Mouse (Mus musculus): Measurements from ENCODE around the gene U2af1l4. TPM values are rescaled to one million over a fixed set of nuclear protein-coding genes. Genes with fewer than 3 reads are reported as not detected.
A peak's percentile ranks its signal among the peaks of the same experiment; 100 is the strongest.

Gene U2af1l4
- total and polyA plus RNA-seq, 2 experiments from 2014 or later, result 53.4 to 103 TPM

- Histone ChIP-seq H3K4me2 (ENCODE audit: low read depth, low read length) (no peak overlapping the region), H3K4me1 (ENCODE audit: insufficient read depth, low read length) (no peaks in the 10 kb centered on the region; the same call in 1 of the 2 replicates), H3K27ac (no peak overlapping the region), H3K9ac (replicated peaks; ENCODE audit: low read length) (no peak overlapping the region), H3K9me3 (ENCODE audit: low read length) (no peaks in the 10 kb centered on the region), H3K36me3 (ENCODE audit: insufficient read depth, low read length) (no peaks in the 10 kb centered on the region), H3K4me3 (ENCODE audit: low read length) (no peak overlapping the region), H3K27me3 (ENCODE audit: insufficient read depth, low read length) (no peaks in the 10 kb centered on the region)
- DNase-seq (ENCODE audit: low spot score) (no peak), ATAC-seq (no peak)
- WGBS, result 74% methylated on average over 5 of the region's 5 CpGs
- TF ChIP-seq CTCF (IDR thresholded peaks at IDR 0.05; ENCODE audit: low read depth), result no peak
Observed at GRCm38 (mm10) chr7:30596811-30597210, 33.7 kb downstream of the U2af1l4 start.

GRCm38 (mm10) chr7:30598786-30599185, 35.7 kb downstream of the U2af1l4 start, which contains the start of gene Zbtb32:
Gene Zbtb32, minus strand, starts transcription at chr7:30598909.
- H3K27me3 ChIP-seq (ENCODE audit: insufficient read depth, low read length), result no peaks in the 10 kb centered on the region
- H3K4me1 ChIP-seq (ENCODE audit: insufficient read depth, low read length), result no peaks in the 10 kb centered on the region; the same call in 1 of the 2 replicates
- H3K4me2 ChIP-seq (ENCODE audit: low read depth, low read length), result peak within 1 kb of the TSS; percentile 40
- ATAC-seq (no peak), DNase-seq (ENCODE audit: low spot score) (no peak)
- H3K9me3 ChIP-seq (ENCODE audit: low read length), result no peaks in the 10 kb centered on the region
- TF ChIP-seq CTCF (IDR thresholded peaks at IDR 0.05; ENCODE audit: low read depth), result no peak
- no peak within 1 kb of the TSS for H3K27ac ChIP-seq
- no peaks in the 10 kb centered on the region for H3K36me3 ChIP-seq (ENCODE audit: insufficient read depth, low read length)
- 92% methylated on average over 12 of the region's 12 CpGs for WGBS
- no peak within 1 kb of the TSS for H3K4me3 ChIP-seq (ENCODE audit: low read length)
- H3K9ac ChIP-seq (replicated peaks; ENCODE audit: low read length), result no peak within 1 kb of the TSS

GRCm38 (mm10) chr7:30599933-30600353, 36.8 kb downstream of the U2af1l4 start:
- Histone ChIP-seq H3K9me3 (ENCODE audit: low read length) (no peaks in the 10 kb centered on the region), H3K27me3 (ENCODE audit: insufficient read depth, low read length) (no peaks in the 10 kb centered on the region), H3K36me3 (ENCODE audit: insufficient read depth, low read length) (no peaks in the 10 kb centered on the region), H3K4me2 (ENCODE audit: low read depth, low read length) (peak overlapping the region; percentile 40), H3K27ac (no peak overlapping the region), H3K4me3 (ENCODE audit: low read length) (no peak overlapping the region), H3K4me1 (ENCODE audit: insufficient read depth, low read length) (no peaks in the 10 kb centered on the region; the same call in 1 of the 2 replicates), H3K9ac (replicated peaks; ENCODE audit: low read length) (no peak overlapping the region)
- ATAC-seq (peak; percentile 97), DNase-seq (ENCODE audit: low spot score) (peak; percentile 97)
- 2% methylated on average over 16 of the region's 16 CpGs for WGBS
- no peak for TF ChIP-seq CTCF (IDR thresholded peaks at IDR 0.05; ENCODE audit: low read depth)

GRCm38 (mm10) chr7:30600651-30601050, 37.5 kb downstream of the U2af1l4 start:
- Histone ChIP-seq H3K4me2 (ENCODE audit: low read depth, low read length) (peak overlapping the region; percentile 40; the same call in 1 of the 2 replicates), H3K27me3 (ENCODE audit: insufficient read depth, low read length) (no peaks in the 10 kb centered on the region), H3K9me3 (ENCODE audit: low read length) (no peaks in the 10 kb centered on the region), H3K27ac (no peak overlapping the region), H3K4me1 (ENCODE audit: insufficient read depth, low read length) (no peaks in the 10 kb centered on the region; the same call in 1 of the 2 replicates), H3K36me3 (ENCODE audit: insufficient read depth, low read length) (no peaks in the 10 kb centered on the region), H3K9ac (replicated peaks; ENCODE audit: low read length) (no peak overlapping the region), H3K4me3 (ENCODE audit: low read length) (no peak overlapping the region)
- no peak for ATAC-seq
- no peak for DNase-seq (ENCODE audit: low spot score)
- whole genome bisulfite sequencing, result 65% methylated on average over 7 of the region's 7 CpGs
- no peak for TF ChIP-seq CTCF (IDR thresholded peaks at IDR 0.05; ENCODE audit: low read depth)

- H3K4me3 ChIP-seq (ENCODE audit: low read length), result no peak overlapping the region
- no peaks in the 10 kb centered on the region for H3K27me3 ChIP-seq (ENCODE audit: insufficient read depth, low read length)
- TF ChIP-seq CTCF (IDR thresholded peaks at IDR 0.05; ENCODE audit: low read depth), result no peak
- no peaks in the 10 kb centered on the region; the same call in 1 of the 2 replicates for H3K4me1 ChIP-seq (ENCODE audit: insufficient read depth, low read length)
- WGBS, result 44% methylated on average over 3 of the region's 3 CpGs
- H3K4me2 ChIP-seq (ENCODE audit: low read depth, low read length), result no peak overlapping the region
- DNase-seq (ENCODE audit: low spot score), result no peak
- no peaks in the 10 kb centered on the region for H3K36me3 ChIP-seq (ENCODE audit: insufficient read depth, low read length)
- ATAC-seq, result no peak
- no peak overlapping the region for H3K27ac ChIP-seq
- no peaks in the 10 kb centered on the region for H3K9me3 ChIP-seq (ENCODE audit: low read length)
- no peak overlapping the region for H3K9ac ChIP-seq (replicated peaks; ENCODE audit: low read length)
Observed at GRCm38 (mm10) chr7:30602583-30602982, 39.5 kb downstream of the U2af1l4 start.

GRCm38 (mm10) chr7:30604424-30604823, 41.3 kb downstream of the U2af1l4 start:
- H3K4me2 ChIP-seq (ENCODE audit: low read depth, low read length), result no peak overlapping the region
- H3K4me1 ChIP-seq (ENCODE audit: insufficient read depth, low read length), result no peaks in the 10 kb centered on the region; the same call in 1 of the 2 replicates
- no peak overlapping the region for H3K4me3 ChIP-seq (ENCODE audit: low read length)
- H3K27ac ChIP-seq, result no peak overlapping the region
- WGBS, result 66% methylated on average over 8 of the region's 8 CpGs
- DNase-seq (ENCODE audit: low spot score), result no peak
- H3K27me3 ChIP-seq (ENCODE audit: insufficient read depth, low read length), result no peaks in the 10 kb centered on the region
- no peaks in the 10 kb centered on the region for H3K36me3 ChIP-seq (ENCODE audit: insufficient read depth, low read length)
- no peak for TF ChIP-seq CTCF (IDR thresholded peaks at IDR 0.05; ENCODE audit: low read depth)
- ATAC-seq, result no peak
- H3K9me3 ChIP-seq (ENCODE audit: low read length), result no peaks in the 10 kb centered on the region
- H3K9ac ChIP-seq (replicated peaks; ENCODE audit: low read length), result no peak overlapping the region

- WGBS, result 90% methylated on average over 8 of the region's 8 CpGs
- no peaks in the 10 kb centered on the region for H3K36me3 ChIP-seq (ENCODE audit: insufficient read depth, low read length)
- H3K27ac ChIP-seq, result no peak overlapping the region
- H3K27me3 ChIP-seq (ENCODE audit: insufficient read depth, low read length), result no peaks in the 10 kb centered on the region
- H3K9ac ChIP-seq (replicated peaks; ENCODE audit: low read length), result no peak overlapping the region
- no peaks in the 10 kb centered on the region for H3K4me1 ChIP-seq (ENCODE audit: insufficient read depth, low read length)
- H3K9me3 ChIP-seq (ENCODE audit: low read length), result no peaks in the 10 kb centered on the region
- no peak for ATAC-seq
- no peak overlapping the region for H3K4me2 ChIP-seq (ENCODE audit: low read depth, low read length)
- no peak for TF ChIP-seq CTCF (IDR thresholded peaks at IDR 0.05; ENCODE audit: low read depth)
- no peak for DNase-seq (ENCODE audit: low spot score)
- no peak overlapping the region for H3K4me3 ChIP-seq (ENCODE audit: low read length)
Observed at GRCm38 (mm10) chr7:30604944-30605343, 41.8 kb downstream of the U2af1l4 start.
